Mouse (Mus musculus) gastrocnemius, adult 8-10 months (tissue): ENCODE results near the gene Specc1l. TPM values are rescaled to one million over a fixed set of nuclear protein-coding genes. Genes with fewer than 3 reads are reported as not detected.
"Not testable (repeated sequence)": the region's sequence is repeated elsewhere in the genome, so short reads cannot be mapped to it uniquely, and the experiment has no call there.

Source experiments
- DNase-seq, 2 experiments: peaks; one replicate each; pipeline ENCODE4 v3.0.0; 2022; ENCODE audit warnings: low spot score in 2 of 2
- total RNA-seq, 4 experiments: library from RNA; stranded (reverse); gene quantifications; 2 replicates each; pipeline ENCODE4 v1.2.4; 2022

Gene Specc1l
- total RNA-seq, 4 experiments from 2014 or later: 38.2 to 51.2 (median 44.4) TPM

DNA sequence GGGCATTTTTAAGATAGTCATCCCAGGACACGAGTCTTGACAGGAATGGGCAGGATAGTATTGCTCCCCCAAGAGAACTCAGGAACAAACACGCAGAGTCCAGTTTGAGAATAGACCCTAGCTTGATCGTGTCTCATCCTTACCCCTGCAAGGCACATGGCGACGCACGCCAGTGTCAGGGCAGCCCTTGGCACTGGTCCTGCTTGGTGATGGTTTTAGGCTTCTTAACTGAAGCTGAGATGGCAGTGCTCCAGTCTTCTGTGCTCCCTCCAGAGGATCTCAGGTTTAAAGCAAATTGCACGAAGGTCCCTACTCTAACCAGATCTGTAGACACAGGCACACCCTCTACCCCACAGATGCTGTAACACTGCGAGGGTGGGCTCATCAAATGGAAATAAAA, 103.9 kb downstream of the Specc1l start:
- DNase-seq: no peak

DNA sequence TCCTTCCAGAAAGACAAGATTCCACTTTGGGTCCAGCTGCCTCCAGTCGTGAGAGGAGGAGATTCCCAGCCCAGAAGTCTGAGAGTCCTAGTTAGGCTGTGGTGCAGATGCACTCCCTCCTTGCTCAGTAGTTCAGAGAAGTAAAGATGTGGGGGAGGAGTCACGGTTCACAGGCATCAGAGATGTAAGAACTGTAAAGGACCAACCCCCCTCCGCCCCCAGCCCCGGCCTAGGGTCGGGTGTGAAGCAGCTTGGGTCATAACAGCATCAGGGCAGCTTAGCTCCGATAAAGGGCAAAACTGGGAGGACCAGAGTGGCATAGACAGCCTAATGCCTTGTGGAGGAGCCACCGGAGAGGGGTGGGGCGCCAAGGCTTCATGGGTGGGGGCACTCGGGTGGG, 104.6 kb downstream of the Specc1l start:
- DNase-seq: no peak

DNA sequence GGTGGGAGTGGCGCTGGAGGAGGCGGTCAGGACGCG, 104.8 kb downstream of the Specc1l start, which contains the start of gene Adora2a:
Gene Adora2a (plus strand): TSS at position 6 of the 36 bp plus-strand sequence.
- no peak for DNase-seq

DNA sequence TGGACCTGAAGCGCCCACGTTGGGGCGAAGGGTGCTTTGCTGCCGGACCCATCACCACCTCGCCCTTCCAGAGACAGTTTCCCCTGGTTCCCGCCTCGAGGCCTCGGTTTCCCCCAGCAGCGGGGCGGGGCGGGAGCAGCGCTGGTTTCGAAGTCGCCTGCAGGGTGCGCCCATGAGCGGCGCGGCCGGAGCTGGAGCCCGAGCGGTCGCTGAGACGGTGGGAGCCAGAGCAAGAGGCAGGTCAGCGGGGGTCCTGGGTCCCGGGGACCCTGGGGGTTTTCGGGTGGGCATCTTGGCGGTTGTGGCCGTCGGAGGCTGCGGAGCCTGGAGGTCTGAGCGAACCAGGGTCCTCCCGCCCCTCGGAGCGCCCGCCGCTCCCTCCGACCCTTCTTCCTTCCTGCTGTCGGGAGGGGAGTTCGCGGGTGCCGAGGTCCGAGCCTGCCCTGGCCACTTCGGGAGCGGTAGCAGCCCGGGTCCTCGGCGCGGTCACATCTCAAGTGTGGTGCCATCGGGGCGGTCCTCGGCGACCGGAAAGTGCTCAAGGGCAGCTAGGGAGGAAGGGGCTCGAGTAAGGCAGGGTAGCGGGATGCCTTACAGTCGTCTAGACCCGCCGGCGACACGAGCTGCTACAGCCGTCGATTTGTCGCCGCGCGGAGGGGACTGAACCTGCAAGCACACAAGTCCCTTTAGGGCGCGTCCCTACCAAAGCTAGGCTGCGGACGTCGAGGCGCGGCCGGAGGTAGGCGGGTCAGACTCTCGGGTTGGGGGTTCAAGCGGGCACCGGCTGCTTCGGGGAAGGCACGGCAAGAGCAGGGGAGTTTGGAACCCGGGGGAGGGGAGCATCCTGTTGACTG, 105.3 kb downstream of the Specc1l start:
- DNase-seq: peak in 1 of 2 experiments; percentile 31

DNA sequence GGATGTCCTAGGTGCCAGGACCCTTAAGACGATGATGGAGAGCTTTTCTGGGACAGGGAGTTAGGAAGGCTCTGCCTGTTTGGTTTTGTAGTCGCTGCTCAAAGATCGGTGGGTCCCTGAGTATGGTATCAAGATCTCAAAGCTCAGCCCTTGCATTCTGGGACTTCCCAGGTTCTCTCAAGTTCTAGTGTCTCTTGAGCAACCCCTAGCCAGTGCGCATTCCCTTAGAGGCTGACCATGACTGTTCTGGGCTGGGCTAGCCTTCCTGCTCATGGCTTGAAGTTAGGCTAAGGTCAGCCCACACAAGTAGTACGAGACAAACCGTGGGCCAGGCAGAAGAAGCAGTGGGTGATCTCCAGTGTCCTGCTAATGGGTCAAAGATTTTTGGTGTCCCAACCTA, 106.3 kb downstream of the Specc1l start:
- no peak for DNase-seq

DNA sequence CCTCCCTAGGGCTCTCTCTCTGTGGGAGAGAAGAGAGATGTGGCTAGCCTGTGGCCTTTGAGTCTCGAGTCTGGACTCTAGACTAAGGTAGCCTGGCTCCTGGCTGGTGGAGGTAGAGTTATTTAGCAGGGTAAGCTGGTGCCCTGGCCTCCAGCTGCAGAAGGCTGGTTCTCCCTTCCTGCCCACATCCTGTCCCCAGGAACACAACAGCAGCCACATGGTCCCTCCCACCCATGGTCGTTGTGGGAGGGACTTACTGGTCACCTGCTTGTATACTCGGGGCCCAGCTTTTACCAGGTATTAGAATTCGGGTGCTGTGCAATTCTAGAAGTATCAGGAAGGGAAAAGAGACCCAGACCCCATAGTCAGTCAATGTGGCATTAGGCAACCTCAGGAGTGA, 108.4 kb downstream of the Specc1l start:
- DNase-seq: no peak

DNA sequence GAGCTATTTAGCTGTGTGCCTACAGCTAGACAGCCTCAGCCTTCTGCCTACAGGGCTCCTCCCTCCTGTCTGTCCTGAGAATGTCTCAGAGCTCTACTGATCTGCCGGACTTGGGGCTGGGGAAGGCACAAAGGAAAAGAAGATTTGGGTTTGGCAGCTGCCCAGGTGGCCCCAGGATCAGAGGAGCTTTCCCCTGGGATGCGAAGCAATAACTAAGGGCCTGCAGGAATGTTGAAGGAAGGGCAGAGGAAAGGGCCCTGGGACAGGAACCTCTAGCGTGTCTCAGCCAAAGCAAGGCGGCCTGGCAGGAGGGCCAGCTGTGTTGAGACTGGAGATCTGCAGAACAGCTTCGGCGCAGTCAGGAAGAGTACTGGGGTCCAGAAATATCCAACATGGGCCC, 111.1 kb downstream of the Specc1l start:
- DNase-seq: no peak

DNA sequence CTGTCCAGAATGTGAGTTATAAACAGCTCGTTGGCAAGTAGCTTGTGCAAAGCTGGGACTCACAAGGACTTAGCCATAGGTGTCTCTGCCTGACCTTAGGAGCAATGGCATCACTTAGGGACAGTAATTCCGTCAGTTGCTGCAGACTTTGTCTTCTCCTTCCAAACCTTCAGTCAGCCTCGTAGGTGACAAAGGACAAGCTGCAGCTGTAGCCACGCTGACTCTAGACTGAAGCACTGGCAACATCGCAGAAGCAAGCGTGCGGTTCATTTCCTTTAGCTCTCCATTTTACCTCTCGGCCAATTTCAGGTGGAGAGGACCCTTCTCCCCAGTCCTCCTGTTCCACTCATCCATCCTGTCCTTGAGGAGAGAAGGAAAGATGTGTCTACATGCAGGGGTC, 112.1 kb downstream of the Specc1l start:
- DNase-seq: no peak

DNA sequence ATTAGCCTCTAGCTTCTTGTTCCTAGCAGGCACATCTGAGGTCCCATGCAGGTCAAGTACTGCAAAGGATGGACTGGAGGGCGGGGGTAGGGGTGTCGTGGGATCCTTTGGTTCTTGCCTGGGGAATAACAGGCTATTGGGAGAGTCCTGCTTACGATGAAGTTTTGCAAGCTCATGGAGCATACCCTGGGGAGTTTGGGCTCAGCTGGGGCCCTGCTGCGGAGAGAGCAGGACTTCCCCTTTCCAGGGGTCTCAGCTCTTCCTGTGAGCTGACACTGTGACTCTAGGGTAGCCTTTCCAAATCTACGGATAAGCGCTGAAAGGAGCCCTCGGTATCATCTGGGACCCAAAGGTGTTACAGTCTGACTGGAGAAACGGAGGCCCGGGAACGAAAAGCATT, 112.5 kb downstream of the Specc1l start:
- no peak for DNase-seq

DNA sequence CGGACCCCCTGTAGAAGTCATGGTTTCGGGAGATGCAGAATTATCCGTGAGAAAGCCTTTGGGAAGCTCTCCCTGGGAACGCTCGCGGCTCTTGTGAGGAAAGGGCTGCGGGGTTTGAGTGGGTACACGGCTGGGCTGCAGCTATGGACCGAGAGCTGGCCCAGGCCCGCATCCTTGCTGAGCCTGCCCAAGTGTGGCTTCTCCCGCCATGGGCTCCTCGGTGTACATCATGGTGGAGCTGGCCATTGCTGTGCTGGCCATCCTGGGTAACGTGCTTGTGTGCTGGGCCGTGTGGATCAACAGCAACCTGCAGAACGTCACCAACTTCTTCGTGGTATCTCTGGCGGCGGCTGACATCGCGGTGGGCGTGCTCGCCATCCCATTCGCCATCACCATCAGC, 113.9 kb downstream of the Specc1l start:
- DNase-seq: no peak

DNA sequence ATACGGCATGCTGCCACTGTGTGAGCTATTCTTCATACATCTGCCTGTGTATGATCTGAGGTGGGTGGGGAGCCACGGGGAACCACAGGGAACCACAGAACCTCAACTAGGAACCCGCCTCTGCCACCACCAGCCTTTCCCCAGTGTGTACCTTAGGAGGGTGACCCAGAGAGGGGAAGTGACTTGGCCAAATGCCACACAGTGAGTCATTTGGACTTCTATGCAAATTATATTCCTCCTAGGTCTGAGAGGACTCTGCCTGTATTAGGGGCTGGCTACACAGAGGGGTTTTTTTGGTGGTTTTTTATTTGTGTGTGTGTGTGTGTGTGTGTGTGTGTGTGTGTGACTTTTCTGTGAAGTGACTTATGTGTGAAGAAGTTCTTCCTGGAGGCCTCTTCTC, 114.7 kb downstream of the Specc1l start:
- no peak for DNase-seq

DNA sequence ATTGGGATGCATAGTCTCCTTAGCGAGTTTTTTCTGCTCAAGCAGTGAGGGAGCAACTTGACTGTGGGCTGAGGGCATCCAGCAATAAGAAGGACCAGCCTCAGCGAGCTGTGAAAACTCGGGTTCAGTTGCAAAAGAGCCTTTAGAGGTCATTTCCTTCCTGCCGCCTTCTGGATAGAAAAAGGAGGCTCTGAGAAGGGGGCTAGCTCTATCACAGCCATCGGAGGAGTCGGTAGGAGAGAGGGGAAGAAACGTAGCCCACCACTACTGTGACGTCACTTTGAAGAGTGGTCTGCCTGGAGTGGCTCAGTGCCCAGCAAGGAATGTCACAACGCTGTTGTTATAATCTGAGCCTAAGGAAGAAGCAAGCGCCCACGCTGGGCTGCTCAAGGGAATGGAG, 115.2 kb downstream of the Specc1l start:
- DNase-seq: no peak

DNA sequence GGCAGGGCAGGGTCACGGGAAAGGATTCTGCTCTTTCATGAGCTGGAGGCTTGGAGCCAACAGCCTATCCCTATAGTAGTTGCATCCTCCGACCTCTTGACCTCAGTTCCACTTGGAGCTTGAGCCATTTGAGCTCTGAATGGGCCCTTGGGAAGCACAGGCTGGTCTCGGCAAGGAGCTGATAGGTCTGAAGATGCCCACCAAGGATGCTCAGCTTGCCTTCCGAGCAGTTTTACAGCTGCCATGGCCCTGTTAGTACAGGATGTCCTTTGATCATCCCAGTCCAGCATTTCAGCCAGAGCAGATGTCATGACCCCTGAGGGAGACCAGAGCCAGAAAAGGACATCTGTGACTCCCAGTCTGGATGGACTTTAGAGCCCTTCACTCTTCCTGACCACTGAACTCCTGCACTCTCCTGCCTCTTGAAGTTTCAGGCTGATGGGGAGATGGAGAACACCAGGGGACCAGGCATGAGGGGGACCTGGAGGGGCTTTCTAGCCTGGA, 116.4 kb downstream of the Specc1l start:
- no peak for DNase-seq

DNA sequence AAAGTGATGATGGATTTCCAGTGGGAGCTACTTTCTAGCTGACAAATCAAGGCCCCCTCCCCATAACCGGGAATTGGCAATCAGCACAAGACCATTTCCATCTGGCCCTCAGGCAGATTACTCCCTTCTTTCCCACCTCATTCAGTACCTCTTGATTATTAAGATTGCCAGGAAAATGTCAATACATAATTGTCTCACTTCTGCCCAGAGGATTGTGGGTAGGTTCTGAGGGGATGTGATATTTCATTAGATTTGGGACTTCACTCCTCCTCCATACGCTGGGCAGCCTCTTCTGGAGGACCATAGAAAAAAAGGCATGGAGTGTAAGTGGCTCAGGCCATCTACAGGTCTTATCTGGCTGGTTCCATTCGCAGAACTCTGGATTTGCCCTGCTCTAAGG, 120.4 kb downstream of the Specc1l start:
- no peak for DNase-seq

DNA sequence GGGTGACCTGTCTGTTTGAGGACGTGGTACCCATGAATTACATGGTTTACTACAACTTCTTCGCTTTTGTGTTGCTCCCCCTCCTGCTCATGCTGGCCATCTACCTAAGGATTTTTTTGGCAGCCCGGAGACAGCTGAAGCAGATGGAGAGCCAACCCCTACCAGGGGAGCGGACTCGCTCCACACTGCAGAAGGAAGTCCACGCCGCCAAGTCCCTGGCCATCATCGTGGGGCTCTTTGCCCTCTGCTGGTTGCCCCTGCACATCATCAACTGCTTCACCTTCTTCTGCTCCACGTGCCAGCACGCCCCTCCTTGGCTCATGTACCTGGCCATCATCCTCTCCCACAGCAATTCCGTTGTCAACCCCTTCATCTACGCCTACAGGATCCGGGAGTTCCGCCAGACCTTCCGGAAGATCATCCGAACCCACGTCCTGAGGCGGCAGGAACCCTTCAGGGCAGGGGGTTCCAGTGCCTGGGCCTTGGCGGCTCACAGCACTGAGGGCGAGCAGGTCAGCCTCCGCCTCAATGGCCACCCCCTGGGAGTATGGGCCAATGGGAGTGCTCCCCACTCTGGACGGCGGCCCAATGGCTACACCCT, 121.4 kb downstream of the Specc1l start:
- DNase-seq: no peak

DNA sequence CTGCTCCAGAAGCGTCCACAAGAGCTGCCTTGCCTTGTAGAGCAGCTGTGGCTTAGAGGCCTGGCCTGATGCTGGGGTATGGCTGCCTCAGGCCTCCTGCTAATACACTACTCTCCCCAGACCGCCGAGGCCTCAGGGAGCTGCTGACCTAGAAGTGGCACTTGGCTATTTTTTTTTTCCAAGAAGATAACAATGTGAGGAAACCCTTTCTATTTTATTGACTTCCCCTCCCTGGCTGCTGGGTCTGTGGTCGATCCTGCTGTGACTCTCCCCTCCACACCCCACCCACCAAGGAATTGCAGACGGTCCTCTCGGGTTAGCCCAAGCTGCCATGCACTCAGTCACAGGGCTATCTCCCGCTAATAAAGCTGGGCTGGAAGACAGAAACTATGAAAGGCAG, 122.3 kb downstream of the Specc1l start:
- DNase-seq: no peak

DNA sequence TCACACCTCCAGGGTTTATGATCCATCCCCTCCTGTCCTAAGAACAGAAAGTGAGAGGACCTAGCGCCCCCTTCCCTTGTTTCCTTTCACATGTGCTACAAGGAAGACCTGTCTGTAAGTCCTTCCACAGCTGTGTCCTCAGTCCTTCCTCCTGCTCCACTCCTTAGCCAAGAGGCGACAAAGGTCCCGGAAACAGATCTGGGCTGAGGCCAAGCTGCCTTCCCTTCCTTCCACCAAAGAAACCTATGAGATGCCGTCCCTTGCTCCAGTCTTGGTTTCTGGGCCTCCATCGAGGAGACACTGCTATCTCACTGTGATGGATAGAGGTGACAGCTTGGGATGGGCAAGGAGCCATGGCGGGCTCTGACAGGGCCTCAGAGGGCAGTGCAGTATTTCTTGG, 123.2 kb downstream of the Specc1l start:
- no peak for DNase-seq

DNA sequence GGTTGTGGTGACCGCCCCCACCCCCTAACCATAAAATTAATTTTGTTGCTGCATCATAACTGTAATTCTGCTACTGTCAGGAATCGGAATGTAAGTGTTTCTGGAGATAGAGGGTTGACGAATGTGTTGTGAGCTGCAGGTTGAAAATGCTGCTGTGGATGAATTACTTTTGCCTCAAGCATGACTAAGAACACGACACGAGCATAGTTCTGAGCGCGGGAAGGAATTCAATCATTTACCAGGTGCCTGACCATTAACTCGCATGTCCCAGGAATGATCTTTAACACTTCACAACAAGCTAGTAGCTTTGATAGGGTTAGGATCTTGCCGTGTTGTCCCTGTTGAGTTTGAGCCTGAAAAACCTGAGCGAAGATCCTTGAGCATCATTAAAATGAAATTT, 125.4 kb downstream of the Specc1l start:
- DNase-seq: no peak

DNA sequence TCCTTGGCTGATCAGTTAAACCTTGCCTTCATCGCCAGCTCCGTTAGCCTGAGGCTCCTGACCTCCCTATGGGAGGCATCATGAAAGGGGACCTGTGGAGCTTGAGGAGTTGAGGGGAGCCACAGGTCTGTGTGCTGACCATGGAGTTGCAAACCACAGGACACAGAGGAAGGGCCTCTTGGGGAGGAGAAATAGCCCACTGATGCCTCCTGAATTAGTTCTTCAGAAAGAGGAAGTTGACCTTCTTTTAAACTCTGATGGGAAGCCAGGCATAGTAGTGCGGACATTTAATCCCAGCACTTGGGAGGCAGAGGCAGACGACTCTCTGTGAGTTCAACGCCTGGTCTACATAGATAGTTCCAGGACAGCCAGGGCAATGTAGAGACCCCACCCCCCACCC, 127.0 kb downstream of the Specc1l start:
- no peak for DNase-seq

DNA sequence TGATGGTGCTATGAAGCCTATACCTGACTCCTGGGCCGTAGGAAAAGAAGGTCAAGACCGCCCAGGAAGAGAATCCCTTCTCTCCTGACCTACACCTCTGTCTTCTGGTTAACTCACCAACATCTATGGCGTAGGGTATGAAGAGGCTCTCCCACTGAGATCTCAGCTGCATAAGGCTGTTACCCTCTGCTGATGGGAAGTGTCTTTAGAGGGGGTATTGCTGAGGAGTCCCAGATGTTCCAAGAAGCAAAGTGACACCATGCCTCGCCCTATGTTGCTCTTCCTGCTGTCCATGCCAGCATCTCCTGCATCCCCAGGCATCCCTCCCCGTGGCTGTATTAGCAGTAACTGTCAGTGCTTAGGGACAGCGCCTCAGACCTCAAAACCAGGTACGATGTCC, 127.5 kb downstream of the Specc1l start:
- no peak for DNase-seq

DNA sequence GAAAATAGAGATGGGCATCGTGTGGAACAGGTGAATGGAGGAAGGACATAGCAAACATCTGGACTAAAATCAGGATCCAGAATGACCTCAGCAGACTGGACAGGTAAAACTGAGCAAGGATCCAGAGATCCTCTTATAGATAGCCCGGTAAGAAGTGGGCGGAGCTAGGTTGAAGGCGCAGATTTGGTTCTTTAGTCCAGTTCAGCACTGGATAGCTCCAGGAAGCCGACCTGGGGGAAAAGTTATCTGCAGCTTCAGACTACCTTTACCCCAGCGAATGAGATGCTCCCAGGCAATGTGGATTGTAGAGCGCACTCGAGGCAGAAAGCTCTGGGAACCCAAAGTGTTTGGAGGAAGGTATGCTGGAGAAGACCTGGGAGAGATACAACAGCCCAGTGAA, 130.1 kb downstream of the Specc1l start:
- DNase-seq: no peak

DNA sequence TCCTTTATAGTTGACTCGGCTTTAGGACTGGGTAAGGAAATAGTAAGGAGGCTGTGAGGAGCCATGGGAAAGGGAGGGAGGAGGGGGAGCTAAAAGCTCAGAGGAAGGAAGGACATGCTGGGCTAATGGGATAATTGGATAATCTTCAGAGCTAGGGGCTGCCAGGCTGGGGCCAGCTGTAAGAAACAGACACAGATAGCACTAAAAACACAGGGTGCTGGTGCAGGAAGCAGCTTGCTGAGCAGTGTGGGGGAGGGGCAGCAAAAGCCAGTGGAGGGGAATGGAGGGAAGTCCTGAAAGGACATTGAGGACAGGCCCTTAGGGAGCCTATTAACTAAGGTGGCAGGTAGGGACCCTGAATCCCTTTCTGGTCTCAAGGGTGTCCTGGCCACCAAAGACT, 132.7 kb downstream of the Specc1l start:
- DNase-seq: not testable (repeated sequence)

DNA sequence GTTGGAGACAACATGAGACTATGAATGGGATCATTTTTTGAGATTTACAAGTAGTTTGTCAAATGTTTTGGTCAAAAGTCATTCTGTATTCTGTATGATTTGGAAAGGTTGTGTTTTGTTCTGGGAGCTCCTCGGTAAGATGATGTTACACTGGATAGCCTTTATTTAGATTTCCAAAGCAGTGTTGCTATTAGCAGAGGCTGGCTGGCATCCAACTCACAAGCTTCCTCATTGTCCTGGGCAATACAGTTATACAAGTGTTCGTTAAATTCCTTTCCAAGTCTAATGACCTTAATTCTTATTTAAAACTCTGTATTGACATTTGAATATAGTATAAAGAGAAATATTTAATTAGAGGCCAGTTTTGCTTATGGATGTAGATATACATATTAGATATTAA, 133.4 kb downstream of the Specc1l start:
- no peak for DNase-seq

DNA sequence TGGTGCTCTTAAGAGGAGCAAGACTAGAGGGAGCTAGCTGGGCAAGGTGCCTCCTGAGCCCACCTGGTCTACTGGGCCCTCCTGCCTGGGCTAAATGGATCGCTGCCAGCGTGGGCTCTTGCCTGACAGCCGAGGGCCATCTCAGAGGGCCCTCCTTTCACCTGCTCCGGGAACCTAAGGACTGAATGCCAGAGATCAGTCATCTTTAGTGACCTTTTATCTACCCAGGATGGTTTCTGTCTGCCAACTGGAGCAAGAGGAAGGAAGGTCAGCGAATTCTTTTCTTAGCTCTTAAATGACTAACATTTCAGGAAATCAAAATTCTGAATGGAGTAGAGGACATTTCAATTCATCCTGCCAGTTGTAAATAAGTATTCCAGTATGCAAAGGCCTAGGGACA, 138.7 kb downstream of the Specc1l start:
- no peak for DNase-seq
